Mouse (Mus musculus) spleen, adult 2 months (tissue): ENCODE results near the gene Oca2.

Source experiments
- CTCF ChIP-seq: fragments of 200-500 bp; IDR thresholded peaks from 2 replicates; pipeline ENCODE4 v1.5.1; 2011; ENCODE audit warnings: mild to moderate bottlenecking, inconsistent platforms; ENCODE audit not compliant: insufficient read depth, insufficient read length, insufficient replicate concordance; ENCODE audit errors: extremely low read depth
- POLR2A ChIP-seq: fragments of 200-500 bp; IDR thresholded peaks from 2 replicates; pipeline ENCODE4 v1.6.1; 2011; ENCODE audit warnings: low read depth, low read length, inconsistent platforms

GRCm38 (mm10) chr7:56421946-56422345 lies 182.4 kb downstream of the Oca2 start:
- TF ChIP-seq POLR2A (no peak), CTCF (no peak)
